Mouse (Mus musculus) retina, postnatal 1 day (tissue): ENCODE measurements around the gene Catip.
"Not testable (repeated sequence)": the region's sequence is repeated elsewhere in the genome, so short reads cannot be mapped to it uniquely, and the experiment has no call there.

Source experiments
- DNase-seq: peaks from one replicate; pipeline ENCODE4 v3.0.0-alpha.2; 2012

Catip gene

DNA sequence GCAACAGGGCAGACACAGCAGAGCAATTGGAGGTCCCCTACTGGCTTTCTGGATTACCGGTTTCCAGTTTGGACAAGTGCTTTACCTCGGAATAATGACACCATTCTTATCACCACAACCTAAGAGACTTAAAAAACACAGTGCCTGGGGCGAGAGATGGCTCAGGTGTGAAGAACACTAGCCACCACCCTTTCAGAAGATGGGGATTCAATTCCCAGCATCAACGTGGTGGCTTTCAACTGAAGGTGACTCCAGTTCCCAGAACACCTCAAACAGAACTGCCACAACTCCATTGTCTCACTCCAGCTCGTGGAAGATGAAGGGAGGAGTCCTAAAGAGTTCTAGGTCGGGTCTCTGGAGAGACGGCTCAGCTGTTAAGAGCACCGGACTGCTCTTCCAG, 23.6 kb downstream of the Catip start:
- DNase-seq: no peak

DNA sequence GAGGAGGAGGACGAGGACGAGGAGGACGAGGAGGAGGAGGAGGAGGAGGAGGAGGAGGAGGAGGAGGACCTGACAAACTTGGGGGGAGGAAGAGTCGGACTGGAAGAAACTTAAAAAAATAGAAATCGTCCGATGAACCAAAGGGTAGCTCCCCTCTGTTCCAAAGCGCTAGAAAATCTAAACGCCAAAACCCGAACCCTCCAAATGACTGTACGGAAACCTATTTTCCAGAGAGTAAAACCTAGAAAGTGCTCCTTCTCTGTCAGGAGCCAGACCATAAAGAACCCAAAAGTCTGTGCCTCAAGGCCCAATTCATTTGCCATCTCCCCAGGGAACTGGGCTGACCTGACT, 24.4 kb downstream of the Catip start:
- DNase-seq: no peak

DNA sequence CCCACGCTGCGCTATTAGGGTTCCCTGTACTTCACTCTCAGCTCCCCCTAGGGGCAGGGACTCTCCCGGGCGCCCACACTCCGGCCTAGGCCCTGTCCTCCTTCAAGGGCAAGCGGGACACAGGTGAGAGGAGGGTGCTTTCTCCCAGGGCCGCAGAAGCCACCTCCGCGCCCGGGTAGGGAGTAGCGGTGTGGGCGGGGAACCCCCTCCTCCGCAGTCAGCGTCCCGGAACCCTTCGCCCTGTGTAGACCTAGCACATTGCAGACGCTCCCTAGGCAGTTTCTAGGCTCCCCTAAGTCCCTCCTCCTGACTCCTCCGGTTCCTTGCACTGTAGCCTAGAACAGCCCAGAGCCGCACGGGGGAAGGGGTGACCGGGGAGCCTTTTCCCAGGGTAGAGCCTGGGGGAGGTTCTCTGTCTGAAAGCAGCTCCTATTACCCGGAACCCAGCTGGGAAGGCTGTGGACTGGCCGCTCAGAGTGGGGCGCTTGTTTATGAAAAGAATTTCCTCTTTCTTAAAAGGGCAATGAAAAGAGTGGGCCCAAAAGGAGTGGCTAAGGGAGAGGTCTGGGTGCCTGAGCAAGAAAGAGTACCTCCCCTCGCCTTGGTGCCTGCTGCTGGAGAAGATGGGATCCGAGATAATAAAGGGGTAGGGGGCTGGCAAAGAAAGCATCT, 24.9 kb downstream of the Catip start:
- peak; percentile 98 for DNase-seq

DNA sequence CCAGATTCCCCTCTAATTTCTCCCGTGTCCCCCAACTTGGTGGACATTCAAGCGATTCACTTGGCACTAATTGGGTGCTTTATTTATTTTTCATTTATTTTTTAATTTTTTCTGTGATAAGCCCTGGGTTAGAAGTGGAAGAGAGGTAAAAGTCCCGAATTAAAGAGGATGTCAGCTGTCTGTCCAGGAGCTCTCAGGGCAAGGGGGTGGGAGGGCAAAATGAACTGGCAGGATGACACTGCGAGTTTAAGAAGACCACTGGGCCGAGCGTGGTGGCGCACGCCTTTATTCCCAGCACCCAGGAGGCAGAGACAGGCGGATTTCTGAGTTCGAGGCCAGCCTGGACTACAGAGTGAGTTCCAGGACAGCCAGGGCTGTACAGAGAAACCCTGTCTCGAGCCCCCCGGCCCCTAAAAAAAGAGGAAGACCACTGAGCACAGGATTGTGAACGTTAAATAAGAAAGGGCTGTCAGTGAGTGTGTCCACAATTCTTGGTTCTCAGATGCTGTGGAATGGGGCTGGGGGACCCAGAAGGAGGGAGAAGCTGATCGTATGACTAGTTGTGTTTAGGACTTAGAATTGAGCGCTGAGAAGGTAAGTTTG, 25.6 kb downstream of the Catip start:
- DNase-seq: no peak

DNA sequence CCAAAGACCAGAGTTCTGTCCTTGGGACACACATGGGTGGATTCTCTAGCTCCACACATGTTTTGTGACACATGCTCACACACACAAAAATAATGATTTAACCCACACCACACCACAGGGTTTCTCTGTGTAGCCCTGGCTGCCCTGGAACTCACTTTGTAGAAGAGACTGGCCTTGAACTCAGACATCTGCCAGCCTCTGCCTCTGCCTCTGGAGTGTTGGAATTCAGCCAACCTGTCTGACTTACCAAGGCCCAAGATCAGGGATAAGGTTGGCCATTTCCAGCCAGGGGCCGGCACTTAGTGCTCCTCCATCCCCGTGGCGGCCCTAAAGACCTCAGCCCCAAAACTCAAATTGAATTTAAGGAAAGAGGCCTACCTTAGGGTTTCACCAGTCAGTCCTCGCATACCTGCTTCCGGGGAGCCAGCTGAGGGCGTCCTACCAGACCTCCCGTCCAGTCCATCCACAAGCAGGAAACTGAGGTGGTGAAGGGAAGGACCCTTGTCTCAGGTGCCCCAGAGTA, 26.6 kb downstream of the Catip start:
- no peak for DNase-seq

DNA sequence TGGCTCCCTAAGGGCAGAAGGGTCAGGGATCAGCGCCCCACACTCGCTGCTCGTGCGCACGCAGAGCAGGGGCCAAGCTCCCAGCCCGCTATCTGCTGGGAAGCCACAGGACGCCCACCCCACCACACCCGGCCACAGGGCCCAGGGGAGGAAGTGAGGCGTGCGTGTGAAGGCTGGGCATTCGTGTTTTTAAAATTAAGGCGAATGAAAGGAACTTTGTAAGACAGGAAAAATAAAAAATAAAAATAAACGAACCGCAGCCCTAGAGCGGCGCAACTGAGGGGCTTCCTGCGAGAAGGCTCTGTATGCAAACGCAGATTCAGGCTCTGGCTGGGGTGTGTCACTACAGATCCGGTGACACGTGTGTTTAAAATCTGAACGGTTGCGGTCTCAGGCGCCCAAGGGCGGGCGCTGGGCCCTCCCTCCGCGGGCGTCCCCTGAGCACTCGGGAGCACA, 28.0 kb downstream of the Catip start:
- no peak for DNase-seq

DNA sequence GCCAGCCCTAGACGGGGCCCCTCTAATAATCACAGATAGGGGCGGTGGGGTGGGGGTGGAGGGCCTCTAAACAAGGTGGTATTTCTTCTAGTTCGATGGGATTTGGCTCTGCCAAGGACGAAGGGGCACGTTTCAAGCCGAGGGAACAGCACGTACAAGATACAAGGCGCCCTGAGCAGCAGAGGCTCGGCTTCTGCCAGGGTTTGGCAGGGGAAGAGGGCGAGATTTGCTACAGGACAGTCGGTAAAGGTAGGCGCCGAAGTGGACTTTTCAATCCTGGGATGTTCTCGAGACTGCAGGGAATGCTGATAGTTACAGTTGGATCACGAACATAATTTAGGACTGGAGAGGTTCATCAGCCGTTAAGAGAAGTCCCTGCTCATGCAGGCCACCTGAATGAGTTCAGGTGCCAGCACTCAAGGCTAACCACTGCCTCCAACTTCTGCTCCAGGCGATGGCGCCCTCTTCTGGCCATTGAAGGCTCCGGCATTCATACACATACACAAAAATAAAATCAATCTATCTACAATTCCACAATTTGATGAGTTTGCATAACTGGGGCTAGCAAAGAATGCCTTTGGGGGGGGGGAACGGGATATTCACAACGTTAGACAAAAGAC, 28.5 kb downstream of the Catip start:
- DNase-seq: peak; percentile 62

DNA sequence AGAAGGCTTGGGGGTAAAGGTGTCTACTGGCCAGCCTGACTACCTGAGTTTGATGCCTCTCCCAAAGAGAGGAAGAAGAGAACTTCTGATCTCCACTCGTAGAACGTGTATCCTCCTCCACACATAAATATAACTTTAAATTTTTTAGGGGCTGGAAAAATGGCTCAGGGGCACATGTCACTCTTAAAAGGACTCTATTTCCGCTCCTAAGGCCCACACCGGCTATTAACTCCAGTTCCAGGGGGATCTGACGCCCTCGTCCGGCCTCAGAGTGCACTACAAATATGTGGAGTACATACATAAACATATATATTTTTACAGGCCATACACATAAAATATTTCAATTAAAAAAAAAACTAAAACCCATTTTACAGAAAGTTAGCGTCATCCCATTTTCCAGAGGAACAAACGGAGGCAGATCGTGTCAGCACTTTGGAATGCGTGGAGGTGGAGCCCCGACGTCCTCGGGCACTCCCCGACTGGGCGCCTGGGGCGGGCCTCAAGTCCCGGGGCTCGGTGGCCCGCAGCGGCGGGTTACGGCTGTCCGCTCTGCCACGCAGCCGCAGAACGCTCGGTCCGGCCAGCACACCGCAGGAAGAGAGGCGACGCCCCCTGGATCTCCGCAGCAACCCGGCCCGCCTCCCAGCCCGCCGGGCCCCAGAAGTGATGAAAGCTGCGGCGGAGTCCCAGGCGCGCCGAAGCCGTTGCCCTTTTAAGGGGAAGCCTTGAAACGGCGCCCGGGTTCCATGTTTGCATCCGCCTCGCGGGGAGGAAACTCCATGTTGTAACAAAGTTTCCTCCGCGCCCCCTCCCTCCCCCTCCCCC, 29.2 kb downstream of the Catip start, which contains the start of gene Ctdsp1:
Gene Ctdsp1 (plus strand): TSS at position 586 of the 825 bp plus-strand sequence.
- DNase-seq: peak; percentile 98

DNA sequence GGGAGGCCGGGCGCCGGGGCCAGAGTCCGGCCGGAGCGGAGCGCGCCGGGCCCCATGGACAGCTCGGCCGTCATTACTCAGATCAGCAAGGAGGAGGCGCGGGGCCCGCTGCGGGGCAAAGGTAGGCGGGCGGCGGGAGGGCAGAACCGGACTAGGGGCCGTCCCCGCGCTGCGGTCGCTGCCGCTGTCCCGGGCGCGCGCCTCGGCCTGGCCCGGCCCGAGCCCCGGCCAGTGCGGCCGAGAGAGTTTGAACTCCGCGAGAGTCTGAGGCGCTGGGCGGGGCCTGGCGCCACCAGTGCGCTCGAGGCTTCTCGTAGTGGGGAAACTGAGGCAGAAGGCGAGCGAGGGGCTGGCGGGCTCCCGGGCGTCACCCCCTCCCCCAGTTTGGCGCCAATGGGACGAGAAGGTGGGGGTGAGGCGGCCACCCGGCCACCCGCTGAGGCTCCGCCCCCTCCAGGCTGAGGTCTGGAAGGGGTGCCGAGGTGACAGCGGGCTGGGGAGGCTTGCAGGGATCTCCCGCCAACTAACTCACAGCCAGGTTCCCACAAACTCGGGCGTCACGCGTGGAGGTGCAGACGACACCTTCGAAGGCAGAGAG, 30.0 kb downstream of the Catip start:
- peak; percentile 73 for DNase-seq

DNA sequence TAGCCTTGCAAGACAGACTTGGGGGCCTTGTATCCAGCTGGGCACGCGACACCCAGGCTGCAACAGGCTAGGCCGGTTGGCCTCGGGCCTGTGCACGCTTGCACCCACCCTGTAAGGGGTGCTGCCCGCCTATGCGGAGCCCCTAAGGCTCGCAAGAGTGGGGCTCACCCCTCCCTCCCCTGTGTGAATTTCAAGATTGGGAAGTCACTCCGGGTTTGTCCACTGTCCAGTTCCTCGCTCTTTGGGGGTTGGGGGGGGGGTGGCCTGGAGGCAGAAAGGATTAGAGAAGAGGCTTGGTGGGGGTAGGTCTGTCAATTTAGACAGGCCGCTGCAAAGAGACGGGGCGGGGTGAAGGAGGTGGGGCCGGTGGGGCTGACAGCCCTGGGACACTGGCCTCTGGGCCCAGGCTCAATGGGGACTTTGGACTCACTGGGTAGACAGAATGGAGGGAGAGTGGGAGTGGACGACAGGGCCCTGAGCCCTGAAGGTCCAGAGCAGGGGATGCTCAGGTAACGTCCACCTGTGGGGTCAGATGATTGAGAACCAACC, 30.6 kb downstream of the Catip start:
- peak; percentile 39 for DNase-seq

DNA sequence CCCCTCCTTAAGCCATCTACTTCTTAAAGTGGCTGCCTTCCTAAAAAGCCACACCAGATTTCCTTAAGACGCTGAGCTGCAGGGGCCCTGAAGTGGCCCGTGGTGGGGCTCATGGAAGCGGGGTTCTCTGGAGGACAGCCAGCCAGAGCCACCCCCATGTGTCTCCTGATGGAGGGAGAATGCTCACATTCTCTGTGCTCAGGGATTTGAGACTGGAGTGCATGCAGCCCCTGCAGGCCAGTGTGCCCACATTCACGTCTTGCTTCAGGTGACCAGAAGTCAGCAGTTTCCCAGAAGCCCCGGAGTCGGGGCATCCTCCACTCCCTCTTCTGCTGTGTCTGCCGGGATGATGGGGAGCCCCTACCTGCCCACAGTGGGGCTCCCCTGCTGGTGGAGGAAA, 31.1 kb downstream of the Catip start:
- no peak for DNase-seq

DNA sequence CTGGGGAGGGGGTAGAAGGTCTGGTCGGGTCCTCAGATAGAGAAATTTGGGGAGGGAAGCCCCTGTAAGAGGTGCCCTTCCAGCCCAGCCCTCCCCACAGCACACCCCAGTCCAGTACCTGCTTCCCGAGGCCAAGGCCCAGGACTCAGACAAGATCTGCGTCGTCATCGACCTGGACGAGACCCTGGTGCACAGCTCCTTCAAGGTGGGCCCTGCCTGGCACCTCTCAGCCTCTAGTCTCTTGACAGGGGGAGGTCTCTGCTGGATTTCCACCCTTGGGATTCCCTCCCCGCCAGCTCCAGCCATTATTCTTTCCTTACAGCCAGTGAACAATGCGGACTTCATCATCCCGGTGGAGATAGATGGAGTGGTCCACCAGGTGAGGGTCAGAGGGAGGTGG, 31.8 kb downstream of the Catip start:
- no peak for DNase-seq

DNA sequence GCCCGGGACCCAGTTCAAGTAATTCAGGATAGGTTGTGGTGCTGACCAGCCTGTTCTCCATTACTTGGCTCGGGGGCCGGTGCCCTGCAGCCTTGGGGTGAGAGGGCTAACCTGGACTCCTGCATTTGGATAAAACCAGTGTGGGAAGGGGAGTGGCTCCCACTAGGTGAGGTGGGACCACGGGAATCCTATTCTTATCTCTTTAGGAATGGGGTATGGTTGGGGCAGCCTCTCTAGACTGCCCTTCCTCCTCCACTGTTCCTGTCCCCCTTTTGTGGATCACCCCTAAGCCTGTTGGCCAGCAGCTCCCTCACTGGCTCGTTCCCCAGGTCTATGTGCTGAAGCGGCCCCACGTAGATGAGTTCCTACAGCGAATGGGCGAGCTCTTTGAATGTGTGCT, 32.4 kb downstream of the Catip start:
- no peak for DNase-seq

DNA sequence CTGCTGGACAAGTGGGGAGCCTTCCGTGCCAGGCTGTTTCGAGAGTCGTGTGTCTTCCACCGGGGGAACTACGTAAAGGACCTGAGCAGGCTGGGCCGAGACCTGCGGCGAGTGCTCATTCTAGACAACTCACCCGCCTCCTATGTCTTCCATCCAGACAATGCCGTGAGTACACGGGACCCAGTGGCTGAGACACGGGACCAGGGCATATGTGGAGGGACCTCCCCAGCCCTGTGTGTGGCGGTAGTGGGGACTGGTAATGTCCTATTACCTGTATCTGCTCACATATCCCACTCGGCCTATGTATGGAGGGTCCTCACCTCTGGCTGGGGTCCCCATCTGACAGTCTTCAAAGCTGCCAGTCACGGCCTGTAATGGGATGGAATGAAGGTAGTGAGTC, 33.0 kb downstream of the Catip start:
- no peak for DNase-seq

DNA sequence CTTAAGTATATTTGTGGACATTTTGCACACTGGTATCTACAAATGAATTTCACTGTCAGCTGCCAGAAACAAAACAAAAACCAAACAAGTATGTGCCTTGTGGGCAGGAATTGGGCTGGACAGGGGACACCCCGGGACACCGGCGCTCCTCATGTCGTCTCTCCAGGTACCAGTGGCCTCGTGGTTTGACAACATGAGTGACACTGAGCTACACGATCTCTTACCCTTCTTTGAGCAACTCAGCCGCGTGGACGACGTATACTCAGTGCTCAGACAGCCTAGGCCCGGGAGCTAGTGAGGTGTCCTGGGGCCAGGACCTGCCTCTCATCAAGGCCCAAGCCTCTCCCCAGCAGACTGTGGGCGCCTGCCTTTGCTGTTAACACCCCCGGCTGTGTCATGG, 33.4 kb downstream of the Catip start:
- no peak for DNase-seq

DNA sequence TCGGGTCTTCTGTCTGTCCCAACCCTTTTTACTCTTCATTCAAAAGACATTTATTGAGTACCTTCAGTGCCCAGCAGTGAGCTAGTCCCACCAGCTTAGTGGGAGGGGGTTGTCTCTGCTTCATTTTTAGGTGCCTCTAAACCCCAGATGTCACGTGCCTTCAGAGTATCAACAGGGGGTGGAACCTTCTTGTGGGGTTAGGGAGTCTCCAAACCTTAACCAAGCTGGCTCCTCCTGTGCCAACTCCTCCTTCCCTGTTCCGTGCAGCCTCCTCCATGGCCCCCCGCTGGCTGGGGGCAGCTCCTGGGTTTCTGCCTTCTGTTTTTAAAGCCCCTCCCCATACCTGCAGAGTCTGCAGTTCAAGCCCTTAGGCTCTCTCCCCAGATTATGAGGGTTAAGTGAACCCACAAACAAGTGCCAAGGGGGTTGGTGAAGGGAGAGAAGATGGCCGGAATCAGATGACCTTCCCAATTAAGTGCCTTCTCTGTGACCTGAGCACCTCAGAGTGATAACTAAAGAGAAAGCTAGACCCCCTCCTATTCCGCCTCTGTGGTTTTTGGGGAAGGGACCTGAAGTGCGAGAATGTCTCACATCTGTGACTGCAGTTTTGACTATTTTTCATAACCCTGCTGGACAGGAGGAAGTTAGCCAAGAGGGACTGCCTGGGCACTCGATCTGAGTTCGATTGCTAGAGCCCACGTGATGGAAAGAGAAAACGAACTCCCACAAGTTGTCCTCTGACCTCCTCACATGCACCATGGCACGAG, 34.7 kb downstream of the Catip start:
- DNase-seq: not testable (repeated sequence)

DNA sequence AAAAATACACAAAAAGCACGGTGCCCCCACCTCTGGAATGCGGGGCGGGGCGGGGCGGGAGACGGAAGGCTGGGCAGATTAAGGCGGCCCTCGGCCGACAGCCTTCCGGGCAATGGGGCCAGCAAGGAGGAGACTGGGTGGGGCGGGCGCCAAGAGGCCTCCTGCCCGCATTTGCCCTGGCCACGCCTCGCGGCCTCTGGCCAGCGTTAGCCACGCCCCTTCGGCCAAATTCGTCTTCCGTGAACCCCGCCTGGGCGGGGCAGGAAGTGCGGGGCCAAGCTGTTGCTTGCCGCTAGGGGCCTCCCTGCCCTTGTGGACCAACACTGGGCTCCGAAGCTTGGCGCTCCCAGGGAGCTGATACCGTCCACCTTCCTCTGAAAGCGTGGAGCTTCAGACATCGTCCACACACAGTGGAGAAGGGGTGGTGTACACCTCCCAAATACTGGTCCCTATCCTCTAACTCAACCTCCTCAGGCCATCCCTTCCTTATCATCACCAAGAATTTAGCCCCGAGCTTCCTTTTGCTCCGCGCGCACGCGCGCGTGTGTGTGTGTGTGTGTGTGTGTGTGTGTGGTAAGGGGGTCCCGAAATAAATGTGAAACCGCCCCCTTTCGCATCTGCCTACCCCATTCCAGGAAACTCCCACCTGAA, 35.5 kb downstream of the Catip start:
- DNase-seq: peak; percentile 98

DNA sequence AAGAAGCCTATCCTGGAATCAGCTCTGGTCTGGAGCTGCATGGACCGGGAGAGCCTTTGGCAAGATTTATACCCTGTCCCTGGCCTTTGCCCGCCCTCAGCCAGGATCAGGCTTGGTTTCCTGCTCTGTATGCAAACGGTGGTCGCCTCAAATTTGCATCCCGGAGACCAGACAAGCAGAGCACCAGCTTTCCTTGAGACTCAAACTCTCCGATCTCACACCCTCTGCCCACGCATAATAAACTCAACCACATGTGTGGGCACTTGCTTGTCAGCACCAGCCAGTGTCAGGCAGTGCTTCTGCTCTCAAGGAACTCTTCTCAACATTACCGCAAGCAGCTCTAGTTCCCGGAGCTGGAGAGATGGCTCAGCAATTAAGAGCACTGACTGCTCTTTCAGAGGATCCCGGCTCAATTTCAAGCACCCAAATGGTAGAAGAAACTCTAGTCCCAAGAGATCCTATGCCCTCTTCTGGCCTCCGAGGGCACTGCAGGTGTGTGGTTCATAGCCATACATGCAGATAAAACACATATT, 36.1 kb downstream of the Catip start:
- peak; percentile 84 for DNase-seq

DNA sequence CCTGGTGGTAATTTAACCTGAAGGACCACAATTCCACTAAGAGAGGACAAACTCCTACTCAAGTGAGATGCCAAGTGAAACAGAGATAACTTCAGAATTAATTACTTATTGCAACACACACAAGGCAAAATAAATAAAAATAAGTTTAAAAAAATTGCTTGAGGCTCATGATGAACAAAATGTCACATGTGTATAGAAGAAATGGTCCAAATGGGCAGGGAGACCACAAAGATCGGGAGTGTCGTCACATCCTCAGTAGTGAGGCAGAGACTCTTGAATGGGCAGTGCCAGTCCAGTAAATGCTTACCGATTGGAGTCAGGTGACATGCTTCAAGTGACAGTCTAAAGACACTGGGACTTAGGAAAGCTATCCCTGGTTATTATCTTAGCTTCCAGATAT, 38.6 kb downstream of the Catip start:
- no peak for DNase-seq

DNA sequence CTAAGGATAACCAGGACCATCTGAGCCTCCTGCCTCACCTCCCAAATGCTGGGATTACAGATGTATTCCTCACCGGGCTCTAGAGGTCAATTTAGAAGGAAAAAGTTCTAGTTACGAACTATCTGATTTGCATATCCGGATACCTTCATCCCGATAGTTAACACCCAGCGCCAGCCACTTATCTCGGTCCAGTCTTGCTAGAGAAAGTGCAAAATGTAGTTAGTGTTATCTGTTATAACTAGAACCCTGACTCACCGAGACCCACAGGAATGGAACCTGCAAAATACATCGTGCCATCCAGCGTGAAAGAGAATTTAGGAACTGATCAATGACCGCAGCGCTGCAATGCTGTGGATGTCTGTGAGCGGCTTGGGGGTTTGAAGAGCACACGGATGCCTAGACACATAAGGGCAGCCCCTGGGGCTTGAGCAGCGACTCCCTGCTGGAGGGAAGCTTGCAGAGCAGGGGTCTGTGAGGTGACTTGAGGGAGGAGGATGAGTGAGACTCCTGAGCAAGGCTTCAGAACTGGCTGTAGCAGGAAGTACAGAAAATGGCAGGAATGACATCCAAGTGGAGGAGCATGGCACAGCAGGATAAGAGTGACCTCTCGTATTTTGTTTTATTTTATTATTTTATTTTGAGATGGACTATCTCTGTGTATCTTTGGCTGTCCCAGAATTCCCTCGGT, 39.3 kb downstream of the Catip start:
- no peak for DNase-seq
